Mouse (Mus musculus): Measurements from ENCODE around the gene Smap1.

DNA sequence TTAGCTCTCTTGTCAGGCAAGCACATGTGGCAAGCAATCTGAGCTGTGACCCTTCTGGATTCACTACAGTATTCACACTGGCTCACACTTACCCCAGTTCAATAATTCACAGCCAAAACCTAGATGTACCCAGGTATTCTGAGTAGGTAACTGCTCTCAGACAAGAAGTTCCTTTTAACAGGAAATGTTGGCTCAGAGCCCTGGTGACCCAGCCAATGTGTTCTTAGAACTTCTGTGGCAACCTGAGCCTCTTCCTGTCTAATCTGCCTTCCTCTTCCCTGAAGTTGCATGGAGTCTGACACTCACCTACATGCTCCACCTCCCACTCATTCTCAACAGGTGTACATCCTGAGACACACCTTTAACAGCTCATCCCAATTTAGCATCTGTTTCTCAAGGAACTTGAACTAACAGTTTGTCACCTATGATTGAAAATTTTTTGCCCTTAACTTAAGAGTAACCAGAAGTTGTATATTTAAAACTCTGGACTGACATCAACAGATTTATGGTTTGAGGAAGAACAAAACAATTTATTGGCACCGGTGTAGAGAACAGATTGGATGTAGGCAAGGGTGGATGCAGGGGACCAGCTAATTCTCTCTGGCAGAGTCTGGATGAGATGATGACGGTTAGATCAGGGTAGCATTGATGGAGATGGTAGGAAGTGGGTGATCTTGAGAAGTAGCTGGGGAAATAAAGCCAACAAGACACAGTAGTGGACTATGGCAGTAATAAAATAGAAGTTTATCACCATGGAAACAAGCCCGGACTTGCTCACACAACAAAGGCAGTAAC lies 21.2 kb upstream of the Smap1 start:
- TF ChIP-seq CTCF (IDR thresholded peaks at IDR 0.05; ENCODE audit: low read depth) (no peak), EP300 (IDR thresholded peaks at IDR 0.05; ENCODE audit: low read depth) (no peak)

All from heart, postnatal 0 days (tissue).